Mouse (Mus musculus) thymus, postnatal 0 days (tissue): ENCODE results near the gene Pkig. TPM values are rescaled to one million over a fixed set of nuclear protein-coding genes. Genes with fewer than 3 reads are reported as not detected.
"Not testable (repeated sequence)": the region's sequence is repeated elsewhere in the genome, so short reads cannot be mapped to it uniquely, and the experiment has no call there.

Experiments used
- DNase-seq: peaks from one replicate; pipeline ENCODE4 v3.0.0-alpha.2; 2015; ENCODE audit warnings: low spot score
- polyA plus RNA-seq: library from polyadenylated mRNA; unstranded; fragments of >200 nt; fragmentation: Nextera tagmentation; extraction: Ambion mirVana; gene quantifications from 2 replicates; pipeline ENCODE4 v1.2.1, GENCODE M21; 2015

Pkig gene
- polyA plus RNA-seq, 1 experiment from 2014 or later, result 63.5 TPM

- no peak for DNase-seq
Measured at GRCm38 (mm10) chr2:163676321-163676720, 18.1 kb downstream of the Pkig start.

- no peak for DNase-seq
Measured at GRCm38 (mm10) chr2:163676745-163677144, 18.6 kb downstream of the Pkig start.

DNA sequence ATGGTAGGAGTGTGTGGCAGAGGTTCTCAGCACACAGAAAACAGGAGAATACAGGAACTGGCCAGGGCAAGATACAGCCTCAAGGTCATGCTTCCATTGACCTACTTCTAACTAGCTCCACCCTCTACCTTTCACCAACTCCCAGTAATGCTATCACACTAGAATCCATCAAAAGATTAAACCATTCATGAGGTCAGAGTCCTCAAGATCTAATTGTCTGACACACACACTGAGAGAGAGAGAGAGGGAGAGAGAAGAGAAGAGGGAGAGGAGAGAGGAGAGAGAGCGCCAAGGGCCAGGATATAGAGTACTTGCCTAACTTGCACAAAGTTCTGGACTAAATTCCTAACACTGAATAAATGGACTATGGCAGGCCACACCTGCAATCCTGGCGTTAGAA, 24.2 kb downstream of the Pkig start:
- DNase-seq, result no peak

DNA sequence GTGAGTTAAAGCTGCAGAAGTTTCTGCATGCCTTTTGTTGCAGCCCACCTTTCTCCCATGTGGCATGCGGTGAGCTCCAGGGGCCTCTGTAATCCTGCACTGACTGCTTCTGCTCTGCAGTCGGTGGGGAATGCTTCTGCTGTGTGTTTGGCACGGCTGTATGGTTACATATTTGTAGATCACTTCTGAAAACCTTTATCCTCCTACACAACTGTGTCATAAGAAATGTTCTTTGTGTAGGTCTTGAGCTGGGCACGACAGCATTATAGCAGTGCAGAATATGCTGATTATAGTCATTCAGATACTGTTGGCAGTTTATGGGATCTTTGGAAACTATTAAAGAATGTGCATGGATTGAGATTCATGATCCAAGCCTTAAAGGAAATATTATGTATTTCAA, 27.1 kb downstream of the Pkig start:
- DNase-seq, result no peak

GRCm38 (mm10) chr2:163685761-163686200, 27.6 kb downstream of the Pkig start:
- DNase-seq, result no peak

- no peak for DNase-seq
Measured at GRCm38 (mm10) chr2:163686233-163686632, 28.0 kb downstream of the Pkig start.

- no peak for DNase-seq
Measured at GRCm38 (mm10) chr2:163686886-163687285, 28.7 kb downstream of the Pkig start.

DNA sequence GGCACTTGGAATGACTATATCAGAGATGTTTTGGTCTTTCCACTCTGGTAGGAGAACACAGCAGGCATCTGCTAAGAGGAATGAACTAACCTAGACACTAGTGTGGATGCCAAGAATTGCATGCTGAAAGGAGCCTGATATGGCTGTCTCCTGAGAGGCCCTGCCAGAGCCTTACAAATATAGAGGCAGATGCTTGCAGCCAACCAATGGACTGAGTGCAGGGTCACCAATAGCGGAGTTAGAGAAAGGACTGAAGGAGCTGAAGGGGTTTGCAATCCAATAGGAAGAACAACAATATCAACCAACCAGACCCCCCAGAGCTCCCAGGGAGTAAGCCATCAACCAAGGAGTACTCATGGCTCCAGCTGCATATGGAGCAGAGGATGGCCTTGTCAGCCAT, 30.2 kb downstream of the Pkig start:
- DNase-seq, result not testable (repeated sequence)

DNA sequence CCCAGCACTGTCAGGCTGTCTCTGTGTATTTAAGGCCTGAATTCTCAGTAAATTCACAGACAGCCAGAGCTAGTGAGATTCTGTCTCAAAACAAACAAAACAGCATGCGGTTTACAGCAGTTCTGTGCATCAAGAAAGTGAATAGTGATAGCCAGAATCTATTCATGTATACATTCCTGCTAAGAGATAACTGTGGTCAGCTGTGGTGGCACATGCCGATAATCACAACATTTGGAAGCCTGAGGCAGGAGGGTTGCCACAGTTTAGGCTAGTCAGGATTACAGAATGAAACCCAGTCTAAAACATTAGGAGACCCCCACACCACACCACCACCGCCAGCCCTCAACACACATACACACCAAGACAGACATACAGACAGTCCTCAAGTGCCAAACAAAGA, 31.6 kb downstream of the Pkig start:
- DNase-seq, result no peak

- no peak for DNase-seq
Measured at GRCm38 (mm10) chr2:163690409-163691304, 32.5 kb downstream of the Pkig start.

- DNase-seq, result no peak
Measured at GRCm38 (mm10) chr2:163691846-163692605, 33.8 kb downstream of the Pkig start.

GRCm38 (mm10) chr2:163692873-163693612, 34.9 kb downstream of the Pkig start:
- DNase-seq, result no peak

DNA sequence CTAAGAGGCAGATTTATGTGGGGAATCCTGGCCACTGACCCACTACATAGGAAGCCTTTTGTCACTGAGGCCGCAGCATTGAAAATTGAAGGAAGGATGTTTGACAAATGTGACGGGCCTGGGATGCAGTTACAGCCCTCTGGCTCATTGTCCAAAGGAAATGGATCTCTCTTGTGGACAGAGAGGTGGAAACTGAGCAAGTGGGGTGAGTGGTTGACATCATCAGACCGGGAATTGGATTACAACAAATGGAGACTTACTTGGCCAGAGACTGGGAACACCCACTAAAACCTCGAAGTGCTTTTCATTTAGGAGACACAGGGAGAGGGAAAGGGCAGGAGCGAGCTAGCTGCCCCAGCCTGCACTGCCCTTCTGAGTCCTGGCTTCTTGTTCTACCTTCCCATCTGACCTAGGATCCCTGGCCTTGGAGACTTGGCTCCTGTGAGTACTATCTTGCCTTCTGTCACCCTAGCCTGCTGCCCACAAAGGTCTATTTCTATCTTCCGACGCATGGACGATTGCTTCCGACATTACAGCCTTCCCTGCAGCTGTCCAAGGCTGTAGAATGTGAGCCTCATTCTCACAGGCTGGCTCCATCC, 35.6 kb downstream of the Pkig start:
- DNase-seq, result no peak

GRCm38 (mm10) chr2:163696763-163697162, 38.6 kb downstream of the Pkig start:
- DNase-seq, result no peak

DNA sequence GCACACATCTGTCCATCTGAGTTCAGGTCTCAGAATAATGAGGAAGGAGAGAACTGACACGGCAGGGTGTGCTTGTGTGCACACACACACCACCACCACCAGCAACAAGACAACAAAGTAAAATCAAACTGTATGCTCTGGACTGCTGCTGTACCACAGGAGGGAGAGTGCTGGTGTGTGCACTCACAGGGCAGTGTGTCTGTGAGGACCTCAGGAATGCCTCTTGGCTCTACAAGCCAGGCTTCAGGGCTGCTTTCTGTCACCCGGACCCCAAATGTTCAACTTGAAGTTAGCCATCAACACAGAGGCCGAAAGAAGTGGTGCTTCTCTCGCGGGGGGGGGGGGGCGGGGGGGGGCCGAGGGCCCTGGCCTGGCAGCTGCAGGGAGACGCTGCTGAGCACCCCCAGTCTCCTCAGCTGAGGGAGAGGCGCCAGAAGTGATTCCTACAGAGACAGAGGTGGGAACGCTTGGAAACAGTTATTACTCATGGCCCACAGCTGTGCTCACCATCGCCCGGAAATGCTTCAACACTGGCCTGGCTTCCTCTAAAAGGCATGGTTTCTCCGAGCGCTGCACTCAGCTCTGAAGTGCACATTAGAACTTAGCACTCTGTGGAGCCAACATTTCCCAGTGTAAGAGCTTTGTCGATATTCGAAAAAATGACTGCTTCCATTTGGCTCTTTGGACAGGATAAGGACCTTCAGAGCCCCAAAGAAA, 39.7 kb downstream of the Pkig start:
- DNase-seq, result peak; percentile 60

DNA sequence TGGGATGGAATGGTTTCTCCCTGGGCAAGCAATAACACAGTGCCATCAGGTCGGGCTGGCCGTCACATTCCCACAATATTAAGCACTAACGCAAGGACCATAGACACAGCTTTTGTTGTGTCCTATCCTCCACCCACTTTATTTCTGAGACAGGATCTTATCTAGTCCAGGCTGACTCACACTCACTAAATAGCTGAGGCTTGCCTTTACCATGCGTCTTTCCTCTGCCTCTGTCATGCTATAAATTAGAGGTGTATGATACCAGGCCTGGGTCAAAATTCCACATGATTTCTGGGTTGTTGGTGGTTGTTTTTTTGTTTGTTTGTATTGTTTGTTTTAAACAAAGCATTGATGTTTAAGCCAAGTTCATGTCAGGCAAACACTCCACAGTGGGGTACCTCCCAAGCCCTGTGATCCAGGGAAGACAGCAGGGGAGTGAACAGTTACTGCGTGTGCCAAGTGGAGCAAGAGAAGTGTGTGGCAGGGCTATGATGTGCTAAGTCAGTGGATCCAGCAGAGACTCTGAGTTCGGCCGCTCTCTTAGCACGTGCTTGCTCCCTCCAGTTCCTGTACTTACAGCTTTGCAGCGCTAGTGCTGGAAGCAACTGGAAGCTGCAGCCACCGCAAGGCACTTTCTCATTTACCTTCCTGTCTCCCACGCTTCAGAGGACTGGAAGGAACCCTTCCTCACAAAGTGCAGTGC, 41.0 kb downstream of the Pkig start:
- DNase-seq, result no peak

DNA sequence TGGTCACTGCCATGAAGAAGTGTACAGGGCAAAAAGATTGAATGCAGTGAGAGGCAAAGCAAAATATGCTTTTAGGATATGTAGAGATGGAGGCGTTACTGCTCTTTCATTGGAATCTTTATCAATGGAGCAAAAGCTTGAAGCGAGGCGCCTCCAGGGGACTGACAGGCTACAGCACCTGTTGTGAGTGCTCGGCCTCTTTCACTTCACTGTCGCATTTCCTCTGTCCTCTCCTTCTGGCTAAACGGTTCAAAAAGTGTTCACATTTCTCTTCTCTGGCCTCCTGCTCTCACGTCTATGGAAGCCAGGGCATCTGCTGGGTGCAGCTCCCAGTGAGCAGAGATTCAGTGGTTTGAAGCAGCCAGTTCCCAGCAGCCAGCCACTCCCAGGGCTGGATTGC, 44.2 kb downstream of the Pkig start:
- DNase-seq, result peak; percentile 35

- DNase-seq, result no peak
Measured at GRCm38 (mm10) chr2:163702921-163703320, 44.7 kb downstream of the Pkig start.

- DNase-seq, result no peak
Measured at GRCm38 (mm10) chr2:163703599-163704260, 45.5 kb downstream of the Pkig start.
